Mouse (Mus musculus) cerebellum, adult (tissue): ENCODE data around the gene Olfr382.
"Not testable (repeated sequence)": the region's sequence is repeated elsewhere in the genome, so short reads cannot be mapped to it uniquely, and the experiment has no call there.

Experiments used
- ATAC-seq: cut with Nextera tagmentation; 2 replicates; pipeline ENCODE4 v1.9.2; 2017; ENCODE audit warnings: mild to moderate bottlenecking, moderate library complexity, mixed read lengths; ENCODE audit not compliant: insufficient number of reproducible peaks, low FRiP score, low TSS enrichment

The Olfr382 gene

DNA sequence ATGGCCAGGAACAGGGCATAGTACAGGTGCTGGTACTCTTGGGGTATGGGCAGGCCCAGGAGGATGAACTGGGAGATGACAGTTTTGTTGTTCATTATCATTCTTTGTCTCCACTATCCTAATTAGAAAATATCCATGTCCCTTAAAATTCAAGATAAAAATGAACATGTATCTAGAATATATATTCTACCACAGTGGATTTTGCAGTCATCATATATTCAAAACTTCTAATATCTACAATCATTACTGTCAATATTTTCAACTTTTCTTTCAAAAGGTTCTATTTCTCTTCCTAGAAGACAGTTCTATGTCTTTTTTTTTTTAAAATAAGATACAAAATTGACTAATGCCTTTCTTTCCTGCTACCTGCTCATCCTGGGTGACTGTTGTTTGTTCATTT lies at the start of gene Olfr382:
Gene Olfr382 (minus strand): TSS at position 101 of the 400 bp plus-strand sequence.
- no peak for ATAC-seq

DNA sequence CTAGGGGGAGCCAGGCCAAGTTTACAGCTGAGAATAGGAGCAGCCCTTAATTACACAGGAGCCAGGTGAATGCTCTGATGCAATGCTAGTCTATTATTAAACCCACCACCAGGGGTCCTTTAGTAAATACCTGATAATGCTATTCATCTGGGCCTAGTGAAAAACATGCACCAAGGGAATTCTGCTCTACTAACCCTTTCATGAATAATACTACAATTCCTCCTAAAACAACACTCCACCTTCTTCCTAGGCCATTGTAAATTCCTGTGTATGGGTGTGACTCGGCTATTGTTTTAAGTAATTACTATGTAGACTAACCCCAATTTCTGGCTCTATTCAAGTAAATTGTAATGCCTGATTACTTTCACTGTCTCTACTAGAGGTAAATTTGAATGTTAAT lies 12.0 kb upstream of the Olfr382 start:
- ATAC-seq, result not testable (repeated sequence)

DNA sequence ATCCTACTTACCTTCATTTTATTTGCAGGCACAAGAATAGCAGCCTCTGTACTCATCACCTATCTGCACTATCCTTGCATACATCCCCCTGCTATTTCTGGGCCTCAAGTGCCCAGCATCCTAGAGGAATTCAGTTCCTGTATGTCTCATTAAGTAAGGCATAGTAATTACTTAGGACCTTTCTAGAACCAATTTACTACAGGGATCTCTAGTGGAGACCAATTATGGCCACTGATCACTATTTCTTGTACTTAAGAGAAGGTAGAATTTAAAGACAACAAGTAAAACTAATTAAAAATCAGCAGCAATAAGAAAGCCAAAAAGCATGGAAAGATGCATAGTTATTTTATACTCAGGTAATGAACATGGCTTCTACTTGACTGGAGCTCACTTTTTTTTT lies 25.5 kb downstream of the Olfr382 start, which contains the start of gene Olfr381:
Gene Olfr381 (minus strand): TSS at position 101 of the 400 bp plus-strand sequence.
- ATAC-seq, result no peak
